ENCODE assay signal across 8 mouse cellular contexts in the genomic region with DNA sequence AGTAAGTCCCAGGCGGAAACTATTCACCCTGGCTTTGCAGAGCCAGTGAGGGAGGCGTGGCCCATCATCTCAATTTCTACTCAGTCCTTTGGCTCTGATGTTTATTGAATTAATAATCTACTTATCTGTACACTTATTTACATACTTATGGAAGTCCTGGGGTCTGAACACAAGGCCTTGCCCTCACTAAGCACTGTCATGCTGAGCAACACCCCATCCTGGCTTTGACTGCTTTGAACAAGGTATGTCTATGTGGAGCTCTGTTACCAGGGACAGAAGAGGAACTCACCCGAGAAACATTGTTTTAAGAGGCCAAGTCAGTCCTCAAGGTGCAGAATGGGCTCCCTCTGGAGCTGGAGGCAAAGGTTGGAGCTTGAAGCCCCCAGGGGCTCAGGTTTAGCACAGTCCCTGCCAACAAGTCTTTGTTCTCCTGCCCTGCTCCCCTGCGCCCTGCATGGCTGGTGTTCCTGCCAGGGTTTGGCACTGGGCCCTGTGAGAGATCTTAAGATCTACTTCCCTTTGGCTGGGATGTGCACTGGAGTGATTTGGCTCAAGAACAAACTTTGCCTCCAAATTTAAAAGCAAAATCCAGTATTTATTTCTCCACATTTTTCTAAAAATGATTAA. TPM values are rescaled to one million over a fixed set of nuclear protein-coding genes. Genes with fewer than 3 reads are reported as not detected.
DNase-seq lines count a peak whose midpoint lies in the region; TF ChIP-seq lines count a peak whose summit lies in the region.
"Had no signal": no experiment of that assay in that cellular context is flagged by ENCODE, and none has a peak within 500 bp of the region (broad histone marks: within the 10 kb centered on the region; RNA-seq: fewer than 3 reads in every experiment).

No protein-coding gene starts in this region.

- DNase-seq in left cerebral cortex, adult 2 months (ENCODE audit: extremely low spot score in 1 of 2, low spot score in 2 of 2): no peak
- no peak for DNase-seq in left cerebral cortex, adult 9 months (ENCODE audit: low spot score in 2 of 2)
- peak; percentile 64 to 82 for DNase-seq in adrenal gland, postnatal 36 days
- peak; percentile 87 to 90 for DNase-seq in kidney, adult 8-10 months
- DNase-seq in lung, postnatal 36 days: peak; percentile 83
- DNase-seq in thymus, postnatal 4 days: no peak
- no peak for DNase-seq in spleen, postnatal 36 days (ENCODE audit: low spot score in 2 of 2)

- no peak for TF ChIP-seq CTCF in left cerebral cortex, adult 2 months (IDR thresholded peaks at IDR 0.05)

- intact Hi-C loops in left cerebral cortex, adult 2 months (cut with DNase I): no loop called here

- H3K4me3 ChIP-seq in left cerebral cortex, adult 2 months: no peak overlapping the region

- peak overlapping the region; percentile 38; the same call in 1 of the 2 replicates for H3K27ac ChIP-seq in left cerebral cortex, adult 2 months

RNA-seq across cellular contexts. Expression of a gene that starts 13.0 kb away (rescaled TPM):
- total RNA-seq in left cerebral cortex, adult 2 months (2021): 10 to 100 TPM; 37.6 to 46.2 TPM
- 10 to 100 TPM; 26.6 to 32.5 TPM for total RNA-seq in adrenal gland, postnatal 36 days (2021)
- total RNA-seq: neutrophil, adult 5-6 weeks had no signal

RNA-seq across cellular contexts. Expression of a gene that starts 23.8 kb away (rescaled TPM):
- 100 to 1,000 TPM; 167 to 177 TPM for total RNA-seq in left cerebral cortex, adult 2 months (2021)
- total RNA-seq in adrenal gland, postnatal 36 days (2021): 100 to 1,000 TPM; 380 to 404 TPM

RNA-seq across cellular contexts. Expression of a gene that starts 58.9 kb away (rescaled TPM):
- total RNA-seq in left cerebral cortex, adult 2 months (2021): under 1 TPM in 1 of 2 experiments, not detected in 1; 0.26 TPM
- total RNA-seq in adrenal gland, postnatal 36 days (2021): 1 to 10 TPM; 3.7 to 7.4 TPM
- total RNA-seq: neutrophil, adult 5-6 weeks had no signal

Comparison
In these comparisons a context has a peak if more than half of its experiments do, and no peak if none do; other contexts are left out.
1. DNase-seq: peak in adrenal gland, postnatal 36 days (2 of 2), kidney, adult 8-10 months (2 of 2) and lung, postnatal 36 days (single experiment); none in left cerebral cortex, adult 2 months (0 of 2), left cerebral cortex, adult 9 months (0 of 2), thymus, postnatal 4 days (single experiment) and spleen, postnatal 36 days (0 of 2).